Mouse (Mus musculus): Measurements from ENCODE around the gene Sox5. TPM values are rescaled to one million over a fixed set of nuclear protein-coding genes. Genes with fewer than 3 reads are reported as not detected.

Gene Sox5
- polyA plus RNA-seq, 1 experiment from 2014 or later, result 34.8 TPM

GRCm38 (mm10) chr6:144329311-144329930, 452.4 kb downstream of the Sox5 start:
- Histone ChIP-seq H3K27ac (replicated peaks) (no peak overlapping the region), H3K9me3 (replicated peaks) (no peaks in the 10 kb centered on the region), H3K27me3 (replicated peaks) (no peaks in the 10 kb centered on the region), H3K36me3 (no peaks in the 10 kb centered on the region), H3K4me2 (no peak overlapping the region), H3K9ac (replicated peaks) (no peak overlapping the region), H3K4me3 (replicated peaks) (no peak overlapping the region), H3K4me1 (no peaks in the 10 kb centered on the region)
- ATAC-seq (ENCODE audit: low FRiP score), result no peak
- WGBS, result 77% methylated on average over 2 of the region's 2 CpGs

GRCm38 (mm10) chr6:144328779-144329178, 453.0 kb downstream of the Sox5 start:
- Histone ChIP-seq H3K4me3 (replicated peaks) (no peak overlapping the region), H3K27me3 (replicated peaks) (no peaks in the 10 kb centered on the region), H3K9me3 (replicated peaks) (no peaks in the 10 kb centered on the region), H3K9ac (replicated peaks) (no peak overlapping the region), H3K4me1 (no peaks in the 10 kb centered on the region), H3K27ac (replicated peaks) (no peak overlapping the region), H3K36me3 (no peaks in the 10 kb centered on the region), H3K4me2 (no peak overlapping the region)
- WGBS, result 88% methylated on average over 4 of the region's 4 CpGs
- no peak for ATAC-seq (ENCODE audit: low FRiP score)

- no peak overlapping the region for H3K27ac ChIP-seq (replicated peaks)
- no peak overlapping the region for H3K9ac ChIP-seq (replicated peaks)
- H3K4me3 ChIP-seq (replicated peaks), result no peak overlapping the region
- no peaks in the 10 kb centered on the region for H3K27me3 ChIP-seq (replicated peaks)
- no peaks in the 10 kb centered on the region for H3K9me3 ChIP-seq (replicated peaks)
- no peak for ATAC-seq (ENCODE audit: low FRiP score)
- H3K4me2 ChIP-seq, result no peak overlapping the region
- H3K36me3 ChIP-seq, result no peaks in the 10 kb centered on the region
- H3K4me1 ChIP-seq, result no peaks in the 10 kb centered on the region
- 84% methylated on average over 3 of the region's 3 CpGs for WGBS
These were observed 455.0 kb downstream of the Sox5 start for GRCm38 (mm10) chr6:144326817-144327216.

GRCm38 (mm10) chr6:144323372-144323771, 458.4 kb downstream of the Sox5 start:
- WGBS, result 91% methylated on average over 4 of the region's 4 CpGs
- Histone ChIP-seq H3K4me2 (no peak overlapping the region), H3K9ac (replicated peaks) (no peak overlapping the region), H3K4me3 (replicated peaks) (no peak overlapping the region), H3K4me1 (no peaks in the 10 kb centered on the region), H3K27ac (replicated peaks) (no peak overlapping the region), H3K27me3 (replicated peaks) (no peaks in the 10 kb centered on the region), H3K9me3 (replicated peaks) (no peaks in the 10 kb centered on the region), H3K36me3 (no peaks in the 10 kb centered on the region)
- no peak for ATAC-seq (ENCODE audit: low FRiP score)

- Histone ChIP-seq H3K27me3 (replicated peaks) (no peaks in the 10 kb centered on the region), H3K9me3 (replicated peaks) (no peaks in the 10 kb centered on the region), H3K9ac (replicated peaks) (no peak overlapping the region), H3K4me1 (no peaks in the 10 kb centered on the region), H3K27ac (replicated peaks) (no peak overlapping the region), H3K36me3 (no peaks in the 10 kb centered on the region), H3K4me2 (no peak overlapping the region), H3K4me3 (replicated peaks) (no peak overlapping the region)
- 89% methylated on average over 13 of the region's 13 CpGs for WGBS
- no peak for ATAC-seq (ENCODE audit: low FRiP score)
These were observed 459.3 kb downstream of the Sox5 start for GRCm38 (mm10) chr6:144322297-144323047.

- no peak for ATAC-seq (ENCODE audit: low FRiP score)
- H3K4me2 ChIP-seq, result no peak overlapping the region
- H3K27ac ChIP-seq (replicated peaks), result no peak overlapping the region
- H3K4me1 ChIP-seq, result no peaks in the 10 kb centered on the region
- H3K36me3 ChIP-seq, result no peaks in the 10 kb centered on the region
- H3K9ac ChIP-seq (replicated peaks), result no peak overlapping the region
- H3K27me3 ChIP-seq (replicated peaks), result no peaks in the 10 kb centered on the region
- H3K4me3 ChIP-seq (replicated peaks), result no peak overlapping the region
- H3K9me3 ChIP-seq (replicated peaks), result no peaks in the 10 kb centered on the region
These were observed 461.4 kb downstream of the Sox5 start for GRCm38 (mm10) chr6:144320327-144320726.

GRCm38 (mm10) chr6:144319717-144320116, 462.1 kb downstream of the Sox5 start:
- H3K9me3 ChIP-seq (replicated peaks), result no peaks in the 10 kb centered on the region
- H3K27me3 ChIP-seq (replicated peaks), result no peaks in the 10 kb centered on the region
- no peak overlapping the region for H3K4me2 ChIP-seq
- H3K36me3 ChIP-seq, result no peaks in the 10 kb centered on the region
- H3K4me1 ChIP-seq, result no peaks in the 10 kb centered on the region
- WGBS, result 85% methylated on average over 6 of the region's 6 CpGs
- H3K4me3 ChIP-seq (replicated peaks), result no peak overlapping the region
- H3K27ac ChIP-seq (replicated peaks), result no peak overlapping the region
- no peak for ATAC-seq (ENCODE audit: low FRiP score)
- H3K9ac ChIP-seq (replicated peaks), result no peak overlapping the region

- H3K4me1 ChIP-seq, result peaks cover 5% of the 10 kb centered on the region
- H3K9me3 ChIP-seq (replicated peaks), result no peaks in the 10 kb centered on the region
- H3K36me3 ChIP-seq, result no peaks in the 10 kb centered on the region
- 18% methylated on average over 17 of the region's 17 CpGs for WGBS
- no peak overlapping the region for H3K9ac ChIP-seq (replicated peaks)
- no peak overlapping the region for H3K4me2 ChIP-seq
- no peak overlapping the region for H3K27ac ChIP-seq (replicated peaks)
- no peak overlapping the region for H3K4me3 ChIP-seq (replicated peaks)
- H3K27me3 ChIP-seq (replicated peaks), result no peaks in the 10 kb centered on the region
- no peak for ATAC-seq (ENCODE audit: low FRiP score)
These were observed 468.7 kb downstream of the Sox5 start for GRCm38 (mm10) chr6:144312781-144313754.

GRCm38 (mm10) chr6:144312282-144312780, 469.4 kb downstream of the Sox5 start:
- Histone ChIP-seq H3K4me1 (peaks cover 5% of the 10 kb centered on the region), H3K9me3 (replicated peaks) (no peaks in the 10 kb centered on the region), H3K27me3 (replicated peaks) (no peaks in the 10 kb centered on the region), H3K36me3 (no peaks in the 10 kb centered on the region), H3K4me3 (replicated peaks) (no peak overlapping the region), H3K27ac (replicated peaks) (no peak overlapping the region), H3K4me2 (no peak overlapping the region), H3K9ac (replicated peaks) (no peak overlapping the region)
- WGBS, result 35% methylated on average over 7 of the region's 7 CpGs
- ATAC-seq (ENCODE audit: low FRiP score), result peak; percentile 38; the same call in 1 of the 2 replicates

- H3K36me3 ChIP-seq, result no peaks in the 10 kb centered on the region
- no peaks in the 10 kb centered on the region for H3K27me3 ChIP-seq (replicated peaks)
- no peak overlapping the region for H3K9ac ChIP-seq (replicated peaks)
- no peak overlapping the region for H3K4me3 ChIP-seq (replicated peaks)
- no peaks in the 10 kb centered on the region for H3K9me3 ChIP-seq (replicated peaks)
- H3K4me1 ChIP-seq, result peaks cover 5% of the 10 kb centered on the region
- no peak overlapping the region for H3K27ac ChIP-seq (replicated peaks)
- H3K4me2 ChIP-seq, result no peak overlapping the region
- 45% methylated on average over 4 of the region's 4 CpGs for WGBS
- no peak for ATAC-seq (ENCODE audit: low FRiP score)
These were observed 470.0 kb downstream of the Sox5 start for GRCm38 (mm10) chr6:144311754-144312153.

- H3K4me1 ChIP-seq, result peaks cover 5% of the 10 kb centered on the region
- H3K4me3 ChIP-seq (replicated peaks), result no peak overlapping the region
- H3K27me3 ChIP-seq (replicated peaks), result no peaks in the 10 kb centered on the region
- no peak overlapping the region for H3K9ac ChIP-seq (replicated peaks)
- no peak for ATAC-seq (ENCODE audit: low FRiP score)
- no peaks in the 10 kb centered on the region for H3K36me3 ChIP-seq
- no peaks in the 10 kb centered on the region for H3K9me3 ChIP-seq (replicated peaks)
- no peak overlapping the region for H3K4me2 ChIP-seq
- no peak overlapping the region for H3K27ac ChIP-seq (replicated peaks)
These were observed 472.6 kb downstream of the Sox5 start for GRCm38 (mm10) chr6:144309171-144309570.

Measured in neural tube, embryonic 15.5 days (tissue).